Mouse (Mus musculus) hindbrain, embryonic 15.5 days (tissue): ENCODE data around the gene Prcd. TPM values are rescaled to one million over a fixed set of nuclear protein-coding genes. Genes with fewer than 3 reads are reported as not detected.

Experiments used
- ATAC-seq: fragments of 200-750 bp; cut with Nextera tagmentation; 2 replicates; pipeline ENCODE4 v1.8.0; 2017; ENCODE audit warnings: low read depth, moderate number of reproducible peaks, moderate TSS enrichment; ENCODE audit not compliant: low FRiP score
- H3K27ac ChIP-seq: fragments of 300-500 bp; sonication (generic); replicated peaks from 2 replicates; pipeline ENCODE4 v1.5.1; 2015; ENCODE audit warnings: mild to moderate bottlenecking, inconsistent platforms
- H3K27me3 ChIP-seq: fragments of 300-500 bp; sonication (generic); 2 replicates; pipeline ENCODE4 v1.6.1; 2015; ENCODE audit warnings: control low read depth, inconsistent platforms
- H3K36me3 ChIP-seq: fragments of 300-500 bp; sonication (generic); 2 replicates; pipeline ENCODE4 v1.6.1; 2015; ENCODE audit warnings: control low read depth, inconsistent platforms
- H3K4me1 ChIP-seq: fragments of 300-500 bp; sonication (generic); replicated peaks from 2 replicates; pipeline ENCODE4 v1.6.1; 2015; ENCODE audit warnings: control low read depth, inconsistent platforms
- H3K4me2 ChIP-seq: fragments of 300-500 bp; sonication (generic); 2 replicates; pipeline ENCODE4 v1.6.1; 2015; ENCODE audit warnings: moderate library complexity, mild to moderate bottlenecking, inconsistent platforms
- H3K4me3 ChIP-seq: fragments of 300-500 bp; sonication (generic); 2 replicates; pipeline ENCODE4 v1.5.1; 2015; ENCODE audit warnings: mild to moderate bottlenecking, inconsistent platforms
- H3K9ac ChIP-seq: fragments of 300-500 bp; sonication (generic); 2 replicates; pipeline ENCODE4 v1.6.1; 2015; ENCODE audit warnings: inconsistent platforms
- H3K9me3 ChIP-seq: fragments of 300-500 bp; sonication (generic); 2 replicates; pipeline ENCODE4 v1.6.1; 2016; ENCODE audit warnings: control low read depth, inconsistent platforms
- WGBS: fragments of 180-500 bp; shearing (Covaris S2); methylation state at CpG from one replicate; pipeline ENCODE4 v1.1.7; 2015; 5-methylcytosine and 5-hydroxymethylcytosine counted together
- polyA plus RNA-seq: library from polyadenylated mRNA; unstranded; fragments of >200 nt; fragmentation: Nextera tagmentation; extraction: Ambion mirVana; gene quantifications from 2 replicates; pipeline ENCODE4 v1.2.1, GENCODE M21; 2015

Prcd gene
- polyA plus RNA-seq, 1 experiment from 2014 or later, result 3.8 TPM

DNA sequence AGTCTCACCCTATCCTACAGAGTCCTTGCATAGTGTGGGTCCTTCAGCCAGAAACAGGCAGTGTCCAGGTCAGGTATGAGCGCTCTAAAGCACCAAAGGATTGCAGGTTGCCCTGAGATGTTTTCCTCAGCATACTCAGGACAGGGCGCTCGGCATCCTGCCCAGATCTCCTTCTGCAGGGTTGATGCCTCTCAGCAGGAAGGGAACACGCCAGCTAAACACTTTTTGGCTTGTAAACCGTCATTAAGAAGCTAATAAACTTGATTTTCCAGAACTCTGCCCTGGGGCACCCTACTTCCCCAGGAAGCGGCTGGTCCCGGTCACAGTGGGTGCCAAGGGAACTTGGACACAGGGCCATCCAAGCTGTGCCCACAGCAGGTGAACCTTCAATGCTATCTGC lies 34.2 kb upstream of the Prcd start:
- Histone ChIP-seq H3K9ac (no peak overlapping the region), H3K4me3 (no peak overlapping the region), H3K27ac (no peak overlapping the region), H3K27me3 (peaks cover 13% of the 10 kb centered on the region; the same call in 1 of the 2 replicates), H3K4me2 (no peak overlapping the region), H3K9me3 (no peaks in the 10 kb centered on the region), H3K36me3 (no peaks in the 10 kb centered on the region), H3K4me1 (peaks cover 40% of the 10 kb centered on the region)
- WGBS, result 73% methylated on average over 7 of the region's 7 CpGs
- no peak for ATAC-seq

DNA sequence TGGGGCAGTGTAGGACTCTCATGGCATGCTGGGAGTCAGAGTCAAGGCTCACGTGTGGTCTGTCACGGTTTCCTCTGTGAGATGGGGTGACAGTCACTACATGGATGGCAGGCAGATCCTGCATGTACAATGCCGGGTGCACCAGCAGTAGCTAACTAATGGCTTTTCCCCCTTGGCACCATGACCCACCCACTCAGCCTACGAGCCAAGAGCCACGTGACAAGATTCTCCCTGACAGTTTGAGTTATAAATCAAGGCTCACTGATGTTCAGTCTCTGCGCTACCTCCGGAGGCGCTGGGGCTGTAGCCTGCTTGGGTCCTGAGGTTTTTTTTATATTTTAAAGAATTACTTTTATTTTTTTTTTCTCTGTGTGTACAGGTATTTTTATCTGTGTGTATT lies 33.8 kb upstream of the Prcd start:
- WGBS, result 47% methylated on average over 8 of the region's 8 CpGs
- Histone ChIP-seq H3K27me3 (peaks cover 17% of the 10 kb centered on the region), H3K27ac (0 out of 2 replicates have a peak overlapping the region, but pooled peaks have one; percentile 18), H3K9ac (no peak overlapping the region), H3K4me3 (no peak overlapping the region), H3K4me2 (0 out of 2 replicates have a peak overlapping the region, but pooled peaks have one; percentile 15), H3K4me1 (peaks cover 44% of the 10 kb centered on the region), H3K9me3 (no peaks in the 10 kb centered on the region), H3K36me3 (no peaks in the 10 kb centered on the region)
- ATAC-seq, result no peak

DNA sequence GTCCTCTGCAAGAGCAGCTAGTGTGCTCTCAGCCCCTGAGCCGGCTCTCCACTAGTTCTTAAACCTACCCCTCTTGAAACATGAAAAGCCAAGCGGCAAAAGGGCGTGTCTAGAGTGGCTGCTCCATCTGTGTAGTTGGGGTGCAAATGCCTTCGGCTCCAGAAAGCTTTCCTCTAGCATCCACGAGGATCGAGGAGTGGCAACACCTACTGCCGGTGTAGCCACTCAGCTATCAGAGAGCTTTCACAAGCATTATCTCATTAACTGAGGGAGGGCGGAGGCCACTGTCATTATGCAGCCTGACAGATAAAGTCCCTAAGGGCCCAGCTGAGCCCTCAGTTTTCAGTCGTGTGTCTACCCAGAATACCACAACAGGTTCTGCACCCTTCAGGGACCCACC lies 33.3 kb upstream of the Prcd start:
- 29% methylated on average over 9 of the region's 9 CpGs for WGBS
- H3K4me2 ChIP-seq, result 0 out of 2 replicates have a peak overlapping the region, but pooled peaks have one; percentile 15
- peaks cover 44% of the 10 kb centered on the region for H3K4me1 ChIP-seq

DNA sequence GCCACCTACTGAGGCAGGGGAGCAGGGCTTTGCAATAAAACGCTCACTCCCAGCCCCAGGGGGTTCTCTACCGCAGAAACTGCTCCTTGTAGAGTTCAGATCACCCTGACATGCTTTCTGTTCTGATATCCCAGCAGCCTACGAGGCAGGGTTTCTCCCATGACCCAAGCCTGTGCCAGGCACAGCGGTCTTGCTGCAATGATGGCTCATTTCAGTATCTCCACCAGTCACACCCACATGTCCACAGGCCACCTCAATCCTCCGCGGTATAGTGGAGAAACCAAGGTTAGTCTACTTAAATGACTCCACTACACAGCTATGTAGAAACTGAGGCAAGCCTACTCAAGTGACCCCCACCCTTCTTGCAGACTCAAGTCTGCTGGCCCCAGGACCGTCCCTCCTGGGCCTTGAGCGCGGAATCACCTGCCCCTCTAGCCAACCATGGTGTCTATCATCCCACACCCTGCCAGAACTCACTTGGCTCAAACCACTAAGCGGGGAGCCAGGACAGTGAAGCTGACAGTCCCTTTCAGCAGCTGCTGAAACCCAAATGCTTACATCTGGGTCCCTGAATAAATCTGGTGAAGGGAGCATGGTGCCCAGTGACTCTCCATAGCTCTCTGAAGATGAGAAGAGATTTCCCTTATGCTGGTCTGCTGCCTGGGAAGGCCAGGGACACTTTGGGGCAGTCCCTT lies 32.6 kb upstream of the Prcd start:
- no peak overlapping the region for H3K4me2 ChIP-seq
- peaks cover 44% of the 10 kb centered on the region for H3K4me1 ChIP-seq
- no peak overlapping the region for H3K9ac ChIP-seq
- H3K9me3 ChIP-seq, result no peaks in the 10 kb centered on the region
- WGBS, result 71% methylated on average over 10 of the region's 10 CpGs
- H3K36me3 ChIP-seq, result no peaks in the 10 kb centered on the region
- ATAC-seq, result peak; percentile 9; the same call in 1 of the 2 replicates
- H3K4me3 ChIP-seq, result no peak overlapping the region
- H3K27ac ChIP-seq, result 0 out of 2 replicates have a peak overlapping the region, but pooled peaks have one; percentile 3
- H3K27me3 ChIP-seq, result peaks cover 28% of the 10 kb centered on the region

More for the DNA sequence above, 33.3 kb upstream of the Prcd start:
- Histone ChIP-seq H3K36me3 (no peaks in the 10 kb centered on the region), H3K9ac (no peak overlapping the region), H3K4me3 (no peak overlapping the region), H3K27me3 (peaks cover 22% of the 10 kb centered on the region), H3K9me3 (no peaks in the 10 kb centered on the region), H3K27ac (0 out of 2 replicates have a peak overlapping the region, but pooled peaks have one; percentile 18)
- no peak for ATAC-seq

DNA sequence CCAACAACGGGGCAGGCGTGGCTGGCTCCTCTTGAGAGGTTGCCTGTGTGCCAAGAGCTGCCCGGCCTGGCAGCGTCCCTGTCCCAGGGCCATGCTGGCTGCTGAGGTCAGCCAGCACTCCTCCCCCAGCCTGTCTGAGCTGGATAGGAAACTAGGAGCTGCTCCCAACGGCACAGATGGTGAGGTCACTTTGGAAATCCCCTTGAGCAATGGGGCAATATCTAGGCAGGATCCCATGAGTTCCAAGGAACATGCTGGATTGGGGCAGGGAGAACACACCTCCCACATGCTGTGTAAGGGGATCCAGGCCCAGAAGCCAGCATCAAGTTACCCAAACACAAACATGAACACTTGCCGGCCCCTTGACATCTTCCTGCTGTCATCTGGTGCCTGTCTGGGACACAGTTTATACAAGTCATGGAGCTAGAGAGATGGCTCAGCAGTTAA lies 32.1 kb upstream of the Prcd start:
- ATAC-seq, result peak; percentile 40; the same call in 1 of the 2 replicates
- WGBS, result 42% methylated on average over 6 of the region's 6 CpGs
- Histone ChIP-seq H3K4me3 (no peak overlapping the region), H3K4me2 (no peak overlapping the region), H3K9me3 (no peaks in the 10 kb centered on the region), H3K27me3 (peaks cover 28% of the 10 kb centered on the region), H3K4me1 (peaks cover 44% of the 10 kb centered on the region), H3K9ac (no peak overlapping the region), H3K36me3 (no peaks in the 10 kb centered on the region), H3K27ac (0 out of 2 replicates have a peak overlapping the region, but pooled peaks have one; percentile 3)

DNA sequence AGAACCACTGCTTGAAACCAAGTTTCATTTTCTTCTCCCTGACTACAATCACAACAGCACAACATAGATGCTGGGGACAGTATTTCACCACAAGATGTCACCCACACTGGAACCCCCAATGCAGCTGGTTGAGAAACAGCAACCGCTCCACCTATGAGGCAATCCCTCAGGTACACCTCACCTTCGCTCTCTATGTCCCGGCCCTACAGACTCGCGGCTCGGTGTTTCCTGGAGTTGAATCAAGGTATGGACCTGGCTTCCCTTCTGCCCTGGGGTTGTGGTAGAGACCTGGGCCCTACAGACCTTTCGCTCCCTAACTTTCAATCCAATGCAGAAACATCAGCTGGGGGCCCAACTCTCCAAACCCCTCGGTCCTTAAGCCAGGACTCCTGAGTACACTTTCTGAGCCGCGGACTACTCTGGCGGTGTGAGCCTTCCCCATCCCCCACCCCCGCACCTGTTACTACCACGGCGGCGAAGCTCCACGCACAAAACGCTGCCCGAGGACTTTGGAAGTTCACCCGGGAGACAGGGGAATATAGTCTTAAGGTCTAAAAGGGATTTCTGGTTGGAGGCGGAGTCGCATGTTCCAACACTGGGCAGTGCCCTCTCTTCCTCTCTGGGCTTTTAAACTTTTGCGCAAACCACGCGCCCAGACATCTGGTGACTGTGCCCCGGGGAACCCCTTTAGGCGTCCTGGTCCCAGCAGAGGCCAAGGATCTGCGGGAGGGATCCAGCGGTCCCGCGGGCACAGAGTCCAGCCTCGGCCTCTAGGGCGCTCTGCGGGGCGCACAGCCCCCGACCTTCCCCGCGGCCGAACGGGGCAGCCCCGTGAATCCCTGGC lies 29.8 kb upstream of the Prcd start:
- Histone ChIP-seq H3K27me3 (peaks cover 28% of the 10 kb centered on the region), H3K27ac (no peak overlapping the region), H3K9me3 (no peaks in the 10 kb centered on the region), H3K36me3 (no peaks in the 10 kb centered on the region), H3K4me2 (peak overlapping the region; percentile 72), H3K4me1 (peaks cover 44% of the 10 kb centered on the region), H3K4me3 (peak overlapping the region; percentile 47), H3K9ac (peak overlapping the region; percentile 38)
- 7% methylated on average over 40 of the region's 40 CpGs for WGBS
- no peak for ATAC-seq

DNA sequence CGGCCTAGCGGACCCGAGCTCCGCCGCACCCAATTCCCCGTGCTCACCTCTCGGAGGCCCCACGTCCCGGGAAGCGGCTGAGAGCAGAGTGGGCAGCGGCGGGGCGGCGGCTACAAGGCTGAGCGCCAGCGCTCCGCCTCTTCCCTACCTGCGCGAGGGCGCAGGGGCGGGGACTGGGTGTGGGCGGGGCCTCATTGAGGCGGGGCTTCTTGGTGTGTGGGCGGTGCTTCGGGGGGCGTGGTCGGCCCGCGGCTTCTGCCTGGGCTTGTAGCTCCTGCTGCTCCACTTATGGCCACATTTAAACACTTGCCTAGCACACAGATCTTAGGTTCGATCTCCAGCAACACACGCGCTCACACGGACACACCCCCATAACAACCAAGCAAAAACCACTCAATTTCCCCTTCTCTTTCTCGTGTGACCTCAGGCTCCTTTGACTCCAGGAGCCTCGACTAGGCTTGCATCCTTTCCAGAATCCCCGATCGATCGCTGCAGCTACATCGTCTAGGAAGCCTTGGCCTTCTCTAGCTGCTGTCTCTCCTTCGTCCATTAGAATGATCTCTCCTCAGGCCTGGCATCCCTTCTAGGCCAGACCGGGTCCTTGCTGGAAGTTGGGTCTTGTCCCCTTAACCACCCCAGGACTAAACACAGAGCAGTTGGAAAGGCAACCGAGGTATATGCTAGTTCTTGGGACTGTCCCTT lies 29.1 kb upstream of the Prcd start:
- WGBS, result 14% methylated on average over 37 of the region's 42 CpGs
- ATAC-seq, result no peak
- H3K27me3 ChIP-seq, result peaks cover 28% of the 10 kb centered on the region
- H3K4me1 ChIP-seq, result peaks cover 41% of the 10 kb centered on the region
- H3K4me3 ChIP-seq, result peak overlapping the region; percentile 47
- no peak overlapping the region for H3K27ac ChIP-seq
- peak overlapping the region; percentile 38 for H3K9ac ChIP-seq
- H3K36me3 ChIP-seq, result no peaks in the 10 kb centered on the region
- H3K4me2 ChIP-seq, result peak overlapping the region; percentile 72
- H3K9me3 ChIP-seq, result no peaks in the 10 kb centered on the region

DNA sequence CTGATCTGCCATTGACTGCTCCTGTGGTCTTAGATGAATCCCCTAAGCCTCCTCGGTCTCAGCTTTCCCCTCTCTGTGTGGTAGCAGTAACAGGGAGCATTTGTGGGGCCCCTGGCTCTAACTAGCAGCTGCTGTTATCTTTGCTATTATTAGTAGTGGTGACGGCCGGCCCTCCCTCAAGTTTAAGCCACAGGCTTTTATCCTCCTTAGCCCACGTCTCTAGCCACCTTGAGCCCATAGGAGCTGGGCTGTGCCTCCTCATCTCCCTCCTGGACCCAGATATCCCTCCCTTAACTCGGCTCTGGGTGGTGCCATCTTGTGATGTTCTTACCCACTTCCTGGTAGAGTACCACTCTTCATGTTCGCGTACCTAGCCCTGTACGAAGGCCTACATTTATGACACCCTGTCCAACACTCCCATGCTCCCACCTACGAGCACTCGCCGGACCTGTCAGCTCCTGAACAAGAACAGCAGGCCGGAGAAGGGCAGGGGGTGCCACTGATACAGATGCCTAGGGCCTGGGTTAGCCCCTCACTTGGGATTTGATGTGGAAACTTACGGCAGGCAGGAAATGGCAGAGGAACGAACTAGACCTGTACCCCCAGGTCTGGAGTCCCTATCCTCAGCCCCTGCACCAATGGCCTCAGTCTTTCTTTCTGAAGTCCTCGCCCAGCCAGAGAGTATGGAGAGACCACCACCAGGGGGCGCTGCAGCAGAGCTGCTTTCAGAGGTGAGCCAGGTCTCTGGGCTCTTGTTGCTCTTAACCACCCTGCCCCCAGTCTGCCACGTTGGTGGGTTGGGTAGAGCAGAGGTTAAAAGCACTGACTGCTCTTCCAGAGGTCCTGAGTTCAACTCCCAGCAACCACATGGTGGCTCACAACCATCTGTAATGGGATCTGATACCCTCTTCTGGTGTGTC lies 28.0 kb upstream of the Prcd start:
- no peak overlapping the region for H3K4me2 ChIP-seq
- H3K36me3 ChIP-seq, result no peaks in the 10 kb centered on the region
- no peak overlapping the region for H3K4me3 ChIP-seq
- peaks cover 30% of the 10 kb centered on the region for H3K4me1 ChIP-seq
- H3K27ac ChIP-seq, result no peak overlapping the region
- 74% methylated on average over 17 of the region's 17 CpGs for whole genome bisulfite sequencing
- no peak for ATAC-seq
- no peak overlapping the region for H3K9ac ChIP-seq
- peaks cover 28% of the 10 kb centered on the region for H3K27me3 ChIP-seq
- no peaks in the 10 kb centered on the region for H3K9me3 ChIP-seq

DNA sequence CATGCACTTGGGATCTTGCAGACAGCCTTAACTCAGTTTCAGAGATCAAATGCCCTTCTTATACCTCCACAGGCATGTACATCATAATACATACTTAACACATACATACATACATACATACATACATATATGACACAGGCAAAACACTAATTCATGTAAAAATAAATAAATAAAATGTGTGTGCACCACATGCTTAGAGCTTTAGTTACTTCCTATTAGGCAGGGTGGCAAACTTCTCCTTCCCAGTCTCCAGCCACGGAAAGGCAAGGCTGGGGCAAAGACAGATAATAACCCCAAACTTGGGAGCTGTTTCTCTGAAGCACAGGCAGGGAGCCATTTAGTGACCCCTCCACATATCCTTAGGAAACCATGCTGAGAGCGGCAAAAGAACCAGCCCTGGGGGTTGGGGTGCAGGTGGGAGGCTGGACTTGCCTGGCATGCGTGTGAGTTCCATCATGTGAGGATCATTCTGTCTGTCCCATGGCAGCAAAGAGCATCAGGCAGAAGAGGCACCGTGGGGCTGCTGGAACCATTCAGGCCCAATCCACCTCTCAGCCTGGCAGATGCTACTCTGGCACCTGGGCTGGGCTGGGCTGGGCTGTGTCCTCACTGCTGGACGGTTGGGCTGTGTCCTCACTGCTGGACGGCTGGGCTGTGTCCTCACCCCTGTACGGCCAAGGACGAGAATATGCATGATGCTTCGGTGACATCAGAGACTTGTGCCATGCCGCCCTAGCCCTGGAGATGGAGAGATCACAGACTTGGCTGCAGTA lies 26.8 kb upstream of the Prcd start, which contains the start of gene Rhbdf2:
TSS of gene Rhbdf2 (minus strand) at position 721 of the 773 bp plus-strand sequence.
- peaks cover 28% of the 10 kb centered on the region for H3K27me3 ChIP-seq
- H3K9ac ChIP-seq, result no peak within 1 kb of the TSS
- no peak within 1 kb of the TSS for H3K4me3 ChIP-seq
- H3K27ac ChIP-seq, result no peak within 1 kb of the TSS
- H3K4me2 ChIP-seq, result no peak within 1 kb of the TSS
- no peak for ATAC-seq
- H3K36me3 ChIP-seq, result no peaks in the 10 kb centered on the region
- 73% methylated on average over 10 of the region's 10 CpGs for WGBS
- H3K4me1 ChIP-seq, result peaks cover 19% of the 10 kb centered on the region
- H3K9me3 ChIP-seq, result no peaks in the 10 kb centered on the region
